Mouse (Mus musculus): ENCODE results near the gene Kcnj4. TPM values are rescaled to one million over a fixed set of nuclear protein-coding genes. Genes with fewer than 3 reads are reported as not detected.

Kcnj4 gene
- not detected in 4 replicates for total RNA-seq (2023)

GRCm38 (mm10) chr15:79504707-79505452 lies at the start of gene Kcnj4:
Kcnj4 (minus strand) TSS chr15:79505241.

GRCm38 (mm10) chr15:79546410-79547288 lies 41.6 kb upstream of the Kcnj4 start, which contains the start of gene Ddx17:
Ddx17 (minus strand) TSS chr15:79546741.

GRCm38 (mm10) chr15:79516171-79517096 lies 11.4 kb upstream of the Kcnj4 start, which contains the start of gene Kdelr3:
Kdelr3 (plus strand) TSS chr15:79516411.

GRCm38 (mm10) chr15:79455106-79455810 lies 49.8 kb downstream of the Kcnj4 start, which contains the start of gene Csnk1e:
Csnk1e (minus strand) TSS chr15:79455566.

Other genes with a start within 250 kb of the Kcnj4 start
- gene Baiap2l2, start 219.7 kb downstream of the Kcnj4 start, total RNA-seq (2023): not detected in 4 replicates
- 13.4 to 16.9 TPM (median 15.6 TPM) in 4 replicates for gene Pla2g6, start 176.9 kb downstream of the Kcnj4 start, total RNA-seq (2023)
- gene Maff, start 158.6 kb downstream of the Kcnj4 start, total RNA-seq (2023): 91.7 to 120 TPM (median 98.1 TPM) in 4 replicates
- gene Tmem184b, start 101.7 kb downstream of the Kcnj4 start, total RNA-seq (2023): 36.7 to 44.2 TPM (median 38.3 TPM) in 4 replicates
- gene Csnk1e, start 49.7 kb downstream of the Kcnj4 start, total RNA-seq (2023): 41.3 to 53.2 TPM (median 43.4 TPM) in 4 replicates
- not detected in 4 replicates for gene Kdelr3, start 11.2 kb upstream of the Kcnj4 start, total RNA-seq (2023)
- gene Ddx17, start 41.5 kb upstream of the Kcnj4 start, total RNA-seq (2023): 407 to 417 TPM (median 412 TPM) in 4 replicates
- gene Dmc1, start 99.9 kb upstream of the Kcnj4 start, total RNA-seq (2023): not detected in 4 replicates
- 2.7 to 4.3 TPM (median 3.5 TPM) in 4 replicates for gene Fam227a, start 153.7 kb upstream of the Kcnj4 start, total RNA-seq (2023)
- gene Cby1, start 154.0 kb upstream of the Kcnj4 start, total RNA-seq (2023): 3.6 to 8.9 TPM (median 7.2 TPM) in 4 replicates
- 83.6 to 101 TPM (median 99.6 TPM) in 4 replicates for gene Tomm22, start 165.6 kb upstream of the Kcnj4 start, total RNA-seq (2023)
- 26.2 to 28.8 TPM (median 26.8 TPM) in 4 replicates for gene Josd1, start 182.7 kb upstream of the Kcnj4 start, total RNA-seq (2023)
- 67.7 to 76.0 TPM (median 68.7 TPM) in 4 replicates for gene Gtpbp1, start 185.6 kb upstream of the Kcnj4 start, total RNA-seq (2023)
- 456 to 501 TPM (median 488 TPM) in 4 replicates for gene Sun2, start 237.3 kb upstream of the Kcnj4 start, total RNA-seq (2023)

All from B cell, adult 62 days (primary cell).